Comparison of ENCODE assay signal across 15 mouse cellular contexts in genomic region chr1:183149571-183150105, GRCm38 (mm10).
DNase-seq lines count a peak whose midpoint lies in the region; ATAC-seq and TF ChIP-seq lines count a peak whose summit lies in the region.
"Had no signal": no experiment of that assay in that cellular context is flagged by ENCODE, and none has a peak within 500 bp of the region (broad histone marks: within the 10 kb centered on the region; RNA-seq: fewer than 3 reads in every experiment).

No protein-coding gene starts in this region.

- peak; percentile 33; the same call in 1 of the 2 replicates for ATAC-seq in hindbrain, embryonic 13.5 days (ENCODE audit: low FRiP score)
- ATAC-seq in midbrain, embryonic 14.5 days (ENCODE audit: low FRiP score, low TSS enrichment) = no peak
- no peak for ATAC-seq in lung, postnatal 0 days
- ATAC-seq: liver, postnatal 0 days had no signal

- WGBS in thymus, adult 2 months = 39% methylated on average over 5 of the region's 5 CpGs
- WGBS in hindbrain, embryonic 13.5 days = 46% methylated on average over 5 of the region's 5 CpGs
- 19% methylated on average over 5 of the region's 5 CpGs for WGBS in midbrain, embryonic 14.5 days
- 59% methylated on average over 5 of the region's 5 CpGs for WGBS in lung, postnatal 0 days

- H3K27me3 ChIP-seq in thymus, adult 2 months (ENCODE audit: control insufficient read depth, insufficient read depth, low read length) = no peaks in the 10 kb centered on the region
- H3K27me3 ChIP-seq in hindbrain, embryonic 13.5 days = no peaks in the 10 kb centered on the region
- no peaks in the 10 kb centered on the region for H3K27me3 ChIP-seq in midbrain, embryonic 14.5 days (ENCODE audit: control insufficient read depth, insufficient read depth, low read length)
- H3K27me3 ChIP-seq in lung, postnatal 0 days (replicated peaks; ENCODE audit: insufficient read depth, low read length) = no peaks in the 10 kb centered on the region
- H3K27me3 ChIP-seq: limb, embryonic 12.5 days; stomach, embryonic 15.5 days had no signal

- H3K4me3 ChIP-seq in thymus, adult 2 months (ENCODE audit: control insufficient read depth, insufficient read depth, low read length) = no peak overlapping the region
- no peak overlapping the region for H3K4me3 ChIP-seq in hindbrain, embryonic 13.5 days
- H3K4me3 ChIP-seq in midbrain, embryonic 14.5 days (replicated peaks; ENCODE audit: low read depth, low read length) = no peak overlapping the region
- H3K4me3 ChIP-seq in lung, postnatal 0 days (ENCODE audit: low read depth, low read length) = no peak overlapping the region
- H3K4me3 ChIP-seq: limb, embryonic 12.5 days; stomach, embryonic 15.5 days had no signal

- H3K4me2 ChIP-seq in hindbrain, embryonic 13.5 days = no peak overlapping the region
- peak overlapping the region; percentile 7 for H3K4me2 ChIP-seq in midbrain, embryonic 14.5 days (ENCODE audit: low read length)
- H3K4me2 ChIP-seq in lung, postnatal 0 days (replicated peaks; ENCODE audit: low read depth, low read length) = no peak overlapping the region
- H3K4me2 ChIP-seq: limb, embryonic 12.5 days; stomach, embryonic 15.5 days had no signal

- peak overlapping the region; percentile 44; the same call in 1 of the 2 replicates for H3K9ac ChIP-seq in hindbrain, embryonic 13.5 days
- H3K9ac ChIP-seq in midbrain, embryonic 14.5 days (replicated peaks; ENCODE audit: low read length) = peak overlapping the region; percentile 29; the same call in 1 of the 2 replicates
- no peak overlapping the region for H3K9ac ChIP-seq in lung, postnatal 0 days (replicated peaks; ENCODE audit: low read depth)
- H3K9ac ChIP-seq: limb, embryonic 12.5 days; liver, postnatal 0 days; stomach, embryonic 15.5 days had no signal

- peak; percentile 9 for DNase-seq in thymus, postnatal 4 days
- DNase-seq in thymus, adult 2 months = no peak
- peak; percentile 43 for DNase-seq in midbrain, embryonic 14.5 days
- no peak for DNase-seq in kidney, postnatal 4 days
- no peak for DNase-seq in lung, postnatal 0 days (ENCODE audit: low spot score)
- DNase-seq in spleen, adult 18-20 months = no peak
- DNase-seq: adrenal gland, postnatal 10 days; cerebellum, postnatal 36 days; heart, postnatal 36 days; kidney, adult 8-10 months; layer of hippocampus, adult 9-11 months; liver, postnatal 0 days had no signal

- TF ChIP-seq POLR2A in thymus, adult 2 months (IDR thresholded peaks at IDR 0.05; ENCODE audit: control insufficient read depth, extremely low read depth, insufficient read depth, low read length, poor library complexity) = no peak

- no peaks in the 10 kb centered on the region for H3K36me3 ChIP-seq in thymus, adult 2 months (ENCODE audit: control insufficient read depth, insufficient read depth, low read length)
- H3K36me3 ChIP-seq in hindbrain, embryonic 13.5 days = no peaks in the 10 kb centered on the region
- no peaks in the 10 kb centered on the region for H3K36me3 ChIP-seq in midbrain, embryonic 14.5 days (ENCODE audit: control insufficient read depth, insufficient read depth, low read length)
- no peaks in the 10 kb centered on the region for H3K36me3 ChIP-seq in lung, postnatal 0 days (ENCODE audit: insufficient read depth, low read length)
- H3K36me3 ChIP-seq: limb, embryonic 12.5 days; stomach, embryonic 15.5 days had no signal

- no peak for TF ChIP-seq EP300 in lung, postnatal 0 days (IDR thresholded peaks at IDR 0.05)

- peaks cover 23% of the 10 kb centered on the region for H3K4me1 ChIP-seq in thymus, adult 2 months (replicated peaks; ENCODE audit: control insufficient read depth, insufficient read depth, low read length)
- H3K4me1 ChIP-seq in hindbrain, embryonic 13.5 days (replicated peaks) = peaks cover 44% of the 10 kb centered on the region
- peaks cover 20% of the 10 kb centered on the region for H3K4me1 ChIP-seq in midbrain, embryonic 14.5 days (ENCODE audit: control insufficient read depth, insufficient read depth, low read length)
- H3K4me1 ChIP-seq in lung, postnatal 0 days (ENCODE audit: insufficient read depth, low read depth, low read length) = no peaks in the 10 kb centered on the region

- TF ChIP-seq CTCF in thymus, adult 2 months (IDR thresholded peaks at IDR 0.05; ENCODE audit: borderline replicate concordance, control insufficient read depth, extremely low read depth, insufficient read depth, low read length, poor library complexity) = no peak
- TF ChIP-seq CTCF in lung, postnatal 0 days (IDR thresholded peaks at IDR 0.05) = no peak

- H3K27ac ChIP-seq in thymus, adult 2 months (ENCODE audit: control insufficient read depth, insufficient read depth, low read length) = no peak overlapping the region
- peak overlapping the region; percentile 67 for H3K27ac ChIP-seq in hindbrain, embryonic 13.5 days
- H3K27ac ChIP-seq in midbrain, embryonic 14.5 days (replicated peaks; ENCODE audit: low read depth, low read length) = peak overlapping the region; percentile 71
- H3K27ac ChIP-seq in lung, postnatal 0 days (ENCODE audit: low read length) = no peak overlapping the region
- H3K27ac ChIP-seq: limb, embryonic 12.5 days; stomach, embryonic 15.5 days had no signal

- H3K9me3 ChIP-seq in hindbrain, embryonic 13.5 days = no peaks in the 10 kb centered on the region
- no peaks in the 10 kb centered on the region for H3K9me3 ChIP-seq in midbrain, embryonic 14.5 days (ENCODE audit: control insufficient read depth, low read length)
- H3K9me3 ChIP-seq in lung, postnatal 0 days (ENCODE audit: low read length) = no peaks in the 10 kb centered on the region
- H3K9me3 ChIP-seq: limb, embryonic 12.5 days; stomach, embryonic 15.5 days had no signal

Comparison
In these comparisons a context has a peak if more than half of its experiments do, and no peak if none do; other contexts are left out.
1. DNase-seq: peak in thymus, postnatal 4 days (single experiment) and midbrain, embryonic 14.5 days (single experiment); none in thymus, adult 2 months (single experiment), kidney, postnatal 4 days (0 of 2), lung, postnatal 0 days (single experiment) and spleen, adult 18-20 months (0 of 2).
2. H3K27ac ChIP-seq: peak in hindbrain, embryonic 13.5 days (single experiment) and midbrain, embryonic 14.5 days (single experiment); none in thymus, adult 2 months (single experiment) and lung, postnatal 0 days (single experiment).